Mouse (Mus musculus): Measurements from ENCODE around the gene Rpgrip1.

Rpgrip1 gene

DNA sequence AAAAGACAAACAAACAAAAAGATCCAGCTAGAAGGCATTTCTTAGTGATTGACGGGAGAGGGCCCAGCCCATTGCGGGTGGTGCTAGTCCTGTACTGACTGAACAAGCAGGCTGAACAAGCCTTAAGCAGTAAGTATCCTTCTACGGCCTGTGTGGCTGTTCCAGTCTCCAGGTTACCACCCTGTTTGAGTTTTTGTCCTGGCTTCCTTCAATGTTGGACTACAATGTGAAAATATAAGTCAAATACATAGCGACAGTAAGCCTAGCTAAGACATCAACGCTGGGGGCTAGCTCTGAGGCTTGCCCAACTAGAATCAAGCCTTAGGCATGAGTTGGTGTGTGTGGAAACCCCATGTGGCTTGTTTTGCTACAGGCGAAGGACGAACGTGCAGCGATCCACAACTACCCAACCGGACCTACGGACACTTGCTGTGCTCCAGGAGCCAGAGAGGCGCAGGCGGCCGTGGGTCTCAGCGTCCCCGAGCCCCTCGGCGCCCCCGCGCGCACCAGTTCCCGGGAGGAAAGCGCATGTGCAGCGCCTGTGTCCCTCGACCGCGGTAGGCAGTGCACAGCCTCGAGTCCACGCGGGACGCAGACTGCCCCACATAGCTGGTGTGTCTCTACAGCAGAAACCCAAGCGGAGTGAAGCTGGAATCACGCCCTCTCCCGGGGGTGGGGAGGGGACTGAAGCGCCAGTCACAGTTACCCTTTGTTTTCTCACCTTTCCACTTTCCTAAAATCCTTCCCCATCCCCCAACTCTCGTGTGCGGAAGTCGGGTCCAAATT lies 8.5 kb downstream of the Rpgrip1 start:
- DNase-seq (ENCODE audit: low read depth, low spot score) = no peak

GRCm38 (mm10) chr14:52120169-52120568 lies 9.7 kb downstream of the Rpgrip1 start:
- DNase-seq (ENCODE audit: low read depth, low spot score) = no peak

DNA sequence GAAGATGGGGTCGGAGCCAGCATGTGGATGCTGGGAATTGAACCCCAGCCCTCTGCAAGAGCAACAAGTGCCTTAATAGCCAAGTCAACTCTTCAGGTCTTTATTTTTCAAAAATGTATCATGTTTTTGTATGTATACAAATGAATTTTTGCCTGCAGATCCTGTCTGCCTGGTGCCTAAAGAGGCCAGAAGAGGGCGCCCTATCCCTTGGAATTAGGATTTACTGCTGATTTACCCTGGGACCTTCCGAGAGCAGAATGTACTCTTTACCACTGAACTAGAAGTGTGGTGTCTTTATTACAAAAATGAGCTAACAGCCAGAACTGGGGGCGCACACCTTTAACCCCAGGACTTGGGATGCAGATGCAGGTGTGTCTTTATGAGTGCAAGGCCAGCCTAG lies 13.4 kb downstream of the Rpgrip1 start:
- peak; percentile 39 for DNase-seq (ENCODE audit: low read depth, low spot score)

DNA sequence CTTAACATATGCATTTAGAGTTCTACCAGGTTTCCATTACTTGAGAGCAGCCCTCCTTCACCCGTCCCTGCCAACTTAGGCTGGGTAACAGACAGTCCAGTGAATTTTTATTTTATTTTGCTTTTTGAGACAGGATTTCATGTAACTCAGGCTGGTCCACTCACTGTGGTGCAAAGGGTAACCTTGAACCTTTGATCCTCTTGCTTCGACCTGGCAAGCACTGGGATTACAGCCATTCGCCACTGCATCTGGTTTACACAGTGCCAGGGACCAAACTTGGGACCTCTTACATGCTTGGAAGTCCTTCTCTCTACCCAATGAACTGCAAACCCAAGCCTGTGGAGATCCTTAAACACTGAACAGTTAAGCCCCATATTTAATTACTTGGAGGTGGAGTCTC lies 14.1 kb downstream of the Rpgrip1 start:
- no peak for DNase-seq (ENCODE audit: low read depth, low spot score)

DNA sequence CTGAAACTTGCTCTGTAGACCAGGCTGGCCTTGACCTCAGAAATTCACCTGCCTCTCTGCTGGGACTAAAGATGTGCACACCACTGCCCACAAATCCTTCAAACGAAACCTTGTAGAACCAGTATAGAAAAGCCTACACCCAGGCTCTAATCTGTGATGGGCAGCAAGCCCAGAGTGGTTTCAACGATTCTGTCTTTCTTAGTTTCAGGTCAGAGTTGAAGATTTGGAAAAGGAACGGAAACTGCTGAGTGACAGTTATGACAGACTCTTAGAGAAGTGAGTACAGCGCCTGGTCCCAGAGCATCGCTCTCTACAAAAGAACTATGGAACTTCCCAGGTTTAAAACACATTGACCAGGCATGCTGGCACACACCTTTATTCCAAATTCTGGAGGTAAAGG lies 23.1 kb downstream of the Rpgrip1 start:
- no peak for DNase-seq (ENCODE audit: low read depth, low spot score)

DNA sequence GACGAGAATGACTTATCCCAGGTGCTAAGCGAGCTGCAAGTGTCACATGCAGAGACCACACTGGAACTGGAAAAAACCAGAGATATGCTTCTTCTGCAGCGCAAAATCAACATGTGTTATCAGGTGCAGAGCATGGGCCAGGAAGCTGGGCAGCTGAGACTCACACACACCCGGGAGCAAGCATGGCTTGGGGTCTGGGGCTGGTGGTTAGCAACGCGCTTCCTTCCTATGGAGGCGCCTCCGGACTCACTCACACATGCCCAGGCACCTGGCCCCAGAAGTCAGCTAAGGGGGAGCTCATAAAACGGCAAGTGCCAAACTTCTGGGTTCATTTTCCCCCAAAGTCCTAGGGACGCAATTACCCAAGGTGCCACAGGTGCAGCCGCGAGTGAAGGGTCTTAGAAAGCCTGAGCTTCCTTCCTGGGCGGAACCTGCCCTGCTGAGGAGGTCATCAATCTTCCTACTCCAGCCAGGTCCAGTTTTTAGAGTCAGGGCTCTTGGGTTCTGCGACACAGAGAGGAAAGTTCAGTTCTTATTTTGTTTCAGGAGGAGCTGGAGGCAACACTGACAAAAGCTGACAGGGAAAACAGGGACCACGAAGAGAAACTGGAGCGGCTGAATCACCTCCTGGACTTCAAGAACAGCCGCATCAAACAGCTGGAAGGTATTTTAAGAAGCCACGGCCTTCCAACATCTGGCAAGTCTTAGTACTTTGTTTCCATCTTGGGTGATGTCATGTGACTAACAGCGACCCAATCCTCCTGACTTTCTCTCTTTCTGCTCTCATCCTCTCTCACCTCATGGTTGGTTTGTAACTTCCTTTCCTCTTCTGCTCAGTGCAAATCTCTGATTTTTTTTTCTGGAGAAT lies 30.3 kb downstream of the Rpgrip1 start:
- no peak for DNase-seq (ENCODE audit: low read depth, low spot score)

DNA sequence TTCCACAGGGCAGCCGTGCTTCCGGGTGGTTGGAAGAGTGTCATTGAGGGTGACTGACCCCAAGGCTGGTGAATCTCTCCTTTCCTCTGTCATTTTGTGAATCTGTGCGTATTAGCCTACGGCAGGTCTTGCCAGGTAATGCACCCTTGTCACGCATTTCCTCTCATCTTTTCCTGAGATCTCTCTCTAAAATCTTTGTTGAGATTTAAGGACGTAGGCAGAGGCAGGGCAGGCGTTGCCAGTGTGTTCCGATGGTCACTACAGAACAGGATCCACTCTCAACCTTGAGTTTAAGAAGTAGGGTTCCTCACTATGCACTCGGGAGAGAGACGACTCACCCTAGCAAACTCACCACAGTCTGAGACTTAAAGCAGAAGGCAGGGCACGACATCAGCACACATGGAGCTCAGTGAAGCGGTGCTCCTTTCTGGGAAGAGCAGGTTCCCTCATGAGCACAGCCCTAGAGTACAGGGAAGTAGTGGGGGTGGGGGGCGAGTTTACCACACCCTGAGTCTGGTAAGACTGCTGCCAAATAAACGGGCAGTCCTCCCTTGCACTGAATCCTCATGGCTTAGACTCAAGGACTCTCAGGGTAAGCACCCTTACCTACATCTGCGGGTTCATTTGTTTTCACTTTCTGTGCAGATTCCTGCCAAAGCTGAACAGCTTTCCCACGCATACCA lies 31.1 kb downstream of the Rpgrip1 start:
- DNase-seq (ENCODE audit: low read depth, low spot score) = no peak

GRCm38 (mm10) chr14:52144165-52144564 lies 33.7 kb downstream of the Rpgrip1 start:
- no peak for DNase-seq (ENCODE audit: low read depth, low spot score)

- no peak for DNase-seq (ENCODE audit: low read depth, low spot score)
These were observed 36.0 kb downstream of the Rpgrip1 start for GRCm38 (mm10) chr14:52146540-52146939.

DNA sequence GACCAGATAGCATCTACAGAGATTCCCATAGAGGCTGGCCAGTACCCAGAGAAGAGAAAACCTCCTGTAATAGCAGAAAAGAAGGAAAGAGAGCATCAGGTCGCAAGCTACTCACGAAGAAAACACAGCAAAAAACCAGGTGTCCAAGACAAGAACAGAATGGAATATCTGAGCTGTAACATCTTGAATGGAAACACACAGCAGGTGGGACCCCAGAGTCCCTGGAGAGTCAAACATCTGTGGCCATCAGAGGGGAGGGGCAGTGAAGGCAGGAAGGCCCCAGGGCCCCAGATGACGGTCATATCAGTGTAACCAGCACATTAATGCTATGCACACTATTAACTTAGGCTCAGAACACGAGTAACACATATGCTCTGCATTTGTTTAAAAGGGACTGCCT lies 39.4 kb downstream of the Rpgrip1 start:
- no peak for DNase-seq (ENCODE audit: low read depth, low spot score)

GRCm38 (mm10) chr14:52152179-52152578 lies 41.7 kb downstream of the Rpgrip1 start:
- DNase-seq (ENCODE audit: low read depth, low spot score) = no peak

DNA sequence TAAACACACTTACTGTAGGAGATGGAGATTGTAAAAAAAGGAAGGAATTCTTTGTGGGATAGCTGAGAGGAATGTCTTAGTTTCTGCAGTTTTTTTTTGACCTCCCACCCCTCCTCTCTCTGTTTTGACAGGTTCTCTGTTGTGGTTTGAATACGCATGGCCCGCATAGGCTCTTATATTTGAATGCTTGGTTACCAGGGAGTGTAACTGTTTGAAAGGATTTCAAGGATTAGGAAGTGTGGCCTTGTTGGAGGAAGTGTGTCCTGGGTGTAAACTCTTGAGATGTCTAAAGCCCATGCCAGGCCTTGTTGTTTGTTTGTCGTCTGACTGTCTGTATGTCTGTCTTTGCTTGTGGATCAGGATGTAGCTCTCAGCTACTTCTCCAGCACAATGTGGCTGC lies 42.1 kb downstream of the Rpgrip1 start:
- DNase-seq (ENCODE audit: low read depth, low spot score) = no peak

DNA sequence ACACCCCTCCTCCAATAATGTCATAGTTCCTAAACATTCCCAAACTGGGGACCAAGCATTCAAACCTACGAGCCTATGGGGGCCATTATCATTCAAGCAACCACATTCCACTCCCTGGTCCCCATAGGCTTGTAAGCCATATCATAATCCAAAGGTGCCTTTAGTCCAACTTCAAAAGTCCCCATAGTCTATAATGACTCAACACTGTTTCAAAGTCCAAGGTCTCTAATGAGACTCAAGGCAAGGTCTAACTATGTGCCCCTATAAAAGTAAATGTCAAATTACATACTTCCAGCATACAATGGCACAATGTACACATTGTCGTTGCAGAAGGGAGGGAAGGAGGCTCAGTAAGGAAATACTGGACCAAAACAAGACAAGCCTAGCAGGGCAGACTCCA lies 44.5 kb downstream of the Rpgrip1 start:
- no peak for DNase-seq (ENCODE audit: low read depth, low spot score)

DNA sequence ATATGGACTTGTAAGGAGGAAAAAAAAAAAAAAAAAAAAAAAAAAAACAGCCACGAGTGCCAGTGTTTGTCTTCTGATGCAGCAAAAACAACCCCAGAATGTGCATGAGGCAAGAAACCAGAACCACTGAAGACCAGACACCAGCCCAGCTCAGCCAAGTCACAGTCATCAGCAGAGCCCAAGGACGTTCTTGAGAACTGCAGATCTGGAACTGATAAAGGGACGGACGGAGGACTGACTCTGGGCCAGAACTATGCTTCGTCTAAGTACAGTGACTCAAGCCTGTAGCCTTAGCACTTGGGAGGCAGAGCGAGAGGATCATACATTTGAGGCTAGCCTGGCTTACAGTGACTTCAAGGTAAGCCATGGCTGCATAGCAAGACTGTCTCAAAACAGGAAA lies 50.4 kb downstream of the Rpgrip1 start:
- no peak for DNase-seq (ENCODE audit: low read depth, low spot score)

- no peak for DNase-seq (ENCODE audit: low read depth, low spot score)
These were observed 56.1 kb downstream of the Rpgrip1 start for GRCm38 (mm10) chr14:52166571-52166970.

DNA sequence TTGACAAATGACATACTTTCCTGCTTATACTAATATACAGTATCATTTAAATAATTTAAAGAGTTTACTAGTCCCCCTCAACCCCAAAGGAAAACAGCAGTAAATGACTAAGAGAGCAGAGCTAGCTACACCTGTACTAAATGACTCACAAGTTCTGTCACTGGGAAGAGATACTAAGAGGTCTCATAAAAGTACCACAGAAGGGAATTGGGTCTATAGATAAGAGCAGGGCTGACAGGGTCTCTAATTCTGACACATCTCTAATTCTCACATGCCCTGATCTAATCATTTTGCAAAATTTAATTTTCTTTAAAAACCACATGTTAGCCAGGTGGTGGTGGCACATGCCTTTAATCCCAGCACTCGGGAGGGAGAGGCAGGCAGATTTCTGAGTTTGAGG lies 78.3 kb downstream of the Rpgrip1 start:
- DNase-seq (ENCODE audit: low read depth, low spot score) = no peak

DNA sequence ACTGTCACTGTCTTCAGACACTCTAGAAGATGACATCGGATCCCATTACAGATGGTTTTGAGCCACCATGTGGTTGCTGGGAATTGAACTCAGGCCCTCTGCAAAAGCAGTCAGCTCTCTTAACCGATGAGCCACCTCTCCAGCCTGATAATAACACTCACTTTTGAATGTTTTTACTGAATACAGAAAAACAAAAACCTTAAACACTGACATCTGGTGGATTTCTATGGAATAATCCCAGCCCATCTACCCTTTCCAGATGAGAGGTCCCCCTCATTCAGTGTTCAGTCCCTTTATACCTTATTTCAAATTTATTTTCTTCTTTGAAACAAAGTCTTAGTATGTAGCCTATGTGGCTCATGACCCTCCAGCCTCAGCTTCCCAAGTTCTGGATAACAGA lies 79.0 kb downstream of the Rpgrip1 start:
- no peak for DNase-seq (ENCODE audit: low read depth, low spot score)

GRCm38 (mm10) chr14:52190740-52191359 lies 80.3 kb downstream of the Rpgrip1 start:
- peak; percentile 68 for DNase-seq (ENCODE audit: low read depth, low spot score)

GRCm38 (mm10) chr14:52195691-52196090 lies 85.2 kb downstream of the Rpgrip1 start:
- peak; percentile 69 for DNase-seq (ENCODE audit: low read depth, low spot score)

GRCm38 (mm10) chr14:52196230-52197155 lies 86.0 kb downstream of the Rpgrip1 start:
- no peak for DNase-seq (ENCODE audit: low read depth, low spot score)

All from c-Kit-negative CD71-positive TER-119-positive erythroid progenitor cells, embryonic 14.5 days (primary cell).